Mouse (Mus musculus) C2C12 (cell line): ENCODE results near the gene Ubash3a. TPM values are rescaled to one million over a fixed set of nuclear protein-coding genes. Genes with fewer than 3 reads are reported as not detected.

Source experiments
- H3K27me3 ChIP-seq: one replicate; pipeline ENCODE4 v1.6.1; 2011; ENCODE audit not compliant: control insufficient read depth, insufficient read depth, insufficient read length
- H3K36me3 ChIP-seq: one replicate; pipeline ENCODE4 v1.6.1; 2011; ENCODE audit not compliant: control insufficient read depth, insufficient read depth
- H3K4me3 ChIP-seq: one replicate; pipeline ENCODE4 v1.5.1; 2011; ENCODE audit warnings: mild to moderate bottlenecking, control low read depth; ENCODE audit not compliant: poor library complexity, insufficient read depth, severe bottlenecking
- H3K79me2 ChIP-seq: one replicate; pipeline ENCODE4 v1.6.1; 2011; ENCODE audit not compliant: control insufficient read depth, insufficient read depth
- H3K79me3 ChIP-seq: one replicate; pipeline ENCODE4 v1.6.1; 2011; ENCODE audit warnings: low read depth, control low read depth
- H3ac ChIP-seq: one replicate; pipeline ENCODE3; 2011; ENCODE audit warnings: low read depth; ENCODE audit not compliant: control insufficient read depth, insufficient read length
- CEBPB ChIP-seq: IDR thresholded peaks from one replicate; pipeline ENCODE4 v1.6.1; 2011; ENCODE audit warnings: low read depth, mild to moderate bottlenecking, control low read depth, moderate library complexity
- CTCF ChIP-seq: IDR thresholded peaks from one replicate; pipeline ENCODE4 v1.5.1; 2011; ENCODE audit not compliant: control insufficient read depth, insufficient read depth, insufficient read length
- FOSL1 ChIP-seq: IDR thresholded peaks from one replicate; pipeline ENCODE4 v1.8.0; 2011; ENCODE audit warnings: mild to moderate bottlenecking, low read length; ENCODE audit not compliant: poor library complexity, insufficient read depth, severe bottlenecking
- MAX ChIP-seq: IDR thresholded peaks from one replicate; pipeline ENCODE4 v1.6.1; 2011; ENCODE audit warnings: mild to moderate bottlenecking, control low read depth
- MYOD1 ChIP-seq: IDR thresholded peaks from one replicate; pipeline ENCODE4 v1.6.1; 2011; ENCODE audit warnings: low read depth; ENCODE audit not compliant: control insufficient read depth, insufficient read length
- MYOG ChIP-seq: IDR thresholded peaks from one replicate; pipeline ENCODE4 v1.6.1; 2011; ENCODE audit not compliant: control insufficient read depth, insufficient read length; ENCODE audit errors: extremely low read depth
- USF1 ChIP-seq: IDR thresholded peaks from one replicate; pipeline ENCODE4 v1.6.1; 2011; ENCODE audit warnings: low read depth, mild to moderate bottlenecking, control low read depth, moderate library complexity
- polyA plus RNA-seq: library from polyadenylated mRNA; unstranded; fragments of >200 nt; fragmentation: generic; extraction: Trizol; gene quantifications from one replicate; pipeline ENCODE4 v1.2.1, GENCODE M21; 2012; ENCODE audit warnings: missing spikeins

Gene Ubash3a
- polyA plus RNA-seq, 1 experiment: not detected

DNA sequence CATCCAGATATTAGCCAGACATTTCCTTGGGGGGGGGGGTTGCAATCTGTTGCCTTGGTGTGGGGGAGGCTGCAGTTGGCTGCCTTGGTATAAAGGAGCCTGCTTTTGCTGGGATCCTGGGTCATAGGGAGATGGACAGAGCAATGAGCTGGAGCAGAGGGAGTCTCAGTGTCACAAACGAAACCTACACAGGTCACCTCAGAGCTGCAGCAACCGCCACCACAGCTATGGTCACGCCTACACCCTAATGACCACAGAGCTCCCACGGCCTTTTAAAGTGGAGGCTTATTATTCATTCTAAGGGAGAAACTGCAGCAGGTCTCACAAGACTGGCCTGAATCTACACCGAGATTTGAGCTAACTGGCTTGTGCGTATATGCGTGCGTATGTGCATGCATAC lies 15.8 kb upstream of the Ubash3a start:
- Histone ChIP-seq H3K79me3 (no peaks in the 10 kb centered on the region), H3K4me3 (no peak overlapping the region), H3K27me3 (peaks cover 6% of the 10 kb centered on the region), H3K79me2 (no peaks in the 10 kb centered on the region), H3ac (no peak overlapping the region), H3K36me3 (no peaks in the 10 kb centered on the region)
- no peak for TF ChIP-seq CTCF
- no peak for TF ChIP-seq CEBPB
- TF ChIP-seq MYOG: no peak
- no peak for TF ChIP-seq MAX
- TF ChIP-seq MYOD1: no peak
- TF ChIP-seq USF1: no peak
- TF ChIP-seq FOSL1: no peak

DNA sequence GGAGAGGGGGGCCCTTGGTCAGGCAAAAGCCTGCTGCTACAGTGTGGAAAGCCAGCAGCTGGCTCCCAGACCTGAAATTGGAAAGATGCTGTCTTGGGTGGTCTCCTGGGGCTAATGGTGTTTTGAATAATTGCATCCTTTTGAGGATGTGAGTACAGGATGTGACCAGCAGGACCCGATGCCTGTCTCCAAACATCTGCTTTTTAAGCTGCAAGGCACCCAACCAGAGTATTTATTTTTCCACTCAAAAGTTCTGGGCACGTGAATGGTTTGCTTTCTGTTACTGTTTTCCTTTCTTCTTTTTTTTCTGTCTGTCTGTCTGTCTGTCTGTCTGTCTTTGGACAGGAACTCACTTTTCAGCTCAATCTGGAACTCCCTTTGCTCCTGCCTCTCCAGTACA lies 15.0 kb upstream of the Ubash3a start:
- no peaks in the 10 kb centered on the region for H3K79me3 ChIP-seq
- no peak overlapping the region for H3K4me3 ChIP-seq
- H3ac ChIP-seq: no peak overlapping the region
- TF ChIP-seq CTCF: no peak
- no peak for TF ChIP-seq CEBPB
- no peak for TF ChIP-seq MYOD1
- no peak for TF ChIP-seq MAX
- TF ChIP-seq USF1: no peak
- no peak for TF ChIP-seq MYOG
- TF ChIP-seq FOSL1: no peak
- H3K36me3 ChIP-seq: no peaks in the 10 kb centered on the region
- H3K79me2 ChIP-seq: no peaks in the 10 kb centered on the region
- H3K27me3 ChIP-seq: peaks cover 6% of the 10 kb centered on the region

DNA sequence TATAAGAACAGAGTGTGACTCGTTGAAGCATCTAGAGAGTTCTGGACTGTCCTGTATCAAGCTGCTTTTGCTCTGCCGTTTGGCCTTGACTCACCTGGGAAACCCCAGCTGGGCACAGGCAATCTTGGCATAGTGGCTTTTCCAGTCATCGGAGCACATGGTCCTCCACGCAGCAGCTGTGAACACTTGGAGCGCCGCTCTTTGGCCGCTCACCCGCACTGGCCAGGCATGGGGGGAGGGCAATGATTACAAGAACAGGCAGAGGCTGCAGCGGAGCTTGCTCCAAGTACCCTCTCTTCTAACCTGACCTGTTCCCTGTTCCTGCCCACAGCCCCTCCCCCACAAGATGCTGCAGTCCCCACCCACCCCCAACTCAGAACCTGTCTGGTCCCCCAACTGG lies 14.3 kb upstream of the Ubash3a start:
- no peaks in the 10 kb centered on the region for H3K79me3 ChIP-seq
- H3K27me3 ChIP-seq: peaks cover 6% of the 10 kb centered on the region
- no peaks in the 10 kb centered on the region for H3K79me2 ChIP-seq
- H3K36me3 ChIP-seq: no peaks in the 10 kb centered on the region
- TF ChIP-seq FOSL1: no peak
- TF ChIP-seq MAX: no peak
- TF ChIP-seq USF1: no peak
- no peak for TF ChIP-seq MYOG
- TF ChIP-seq CEBPB: no peak
- TF ChIP-seq MYOD1: no peak
- no peak for TF ChIP-seq CTCF
- H3K4me3 ChIP-seq: no peak overlapping the region
- H3ac ChIP-seq: no peak overlapping the region

DNA sequence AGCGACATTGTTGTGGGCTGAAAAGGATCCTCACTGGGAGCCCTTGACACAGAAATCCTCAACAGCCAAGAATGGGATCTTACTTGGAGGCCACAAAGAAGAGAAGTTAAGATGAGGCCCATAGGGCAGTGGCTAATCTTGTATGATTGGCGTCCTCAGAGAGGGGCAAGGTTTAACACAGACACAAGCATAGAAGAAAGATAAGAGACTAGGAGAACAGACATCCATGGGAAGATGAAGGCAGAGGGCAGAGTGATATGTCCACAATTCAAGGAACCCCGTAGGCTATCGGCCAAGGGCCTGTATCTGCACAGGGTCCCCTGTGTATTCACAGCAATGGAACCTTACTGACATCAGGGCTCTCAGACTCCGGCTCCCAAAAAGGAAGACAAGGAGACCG lies 12.5 kb upstream of the Ubash3a start:
- Histone ChIP-seq H3K79me2 (no peaks in the 10 kb centered on the region), H3K36me3 (no peaks in the 10 kb centered on the region), H3ac (no peak overlapping the region), H3K79me3 (no peaks in the 10 kb centered on the region), H3K27me3 (no peaks in the 10 kb centered on the region), H3K4me3 (no peak overlapping the region)
- TF ChIP-seq MYOD1 (no peak), CEBPB (no peak), CTCF (no peak), FOSL1 (no peak)

DNA sequence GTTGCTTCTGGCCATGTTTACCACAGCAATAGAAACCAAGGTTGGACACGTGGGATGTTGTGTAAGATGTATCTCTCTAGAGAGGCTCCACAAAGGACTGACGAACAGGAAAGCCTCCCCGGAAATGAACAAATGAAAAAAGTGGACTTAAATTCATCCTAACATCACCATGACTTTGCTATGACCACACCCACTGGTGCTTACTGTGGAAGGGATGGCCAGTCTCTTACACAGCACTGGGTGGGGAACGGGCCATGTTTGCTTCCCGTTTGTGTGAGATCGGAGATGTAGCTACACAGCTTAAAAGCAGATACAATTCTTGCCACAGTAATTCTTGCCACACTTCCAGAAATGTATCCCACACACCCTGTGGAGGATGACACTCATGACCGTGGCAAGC lies 11.4 kb upstream of the Ubash3a start:
- Histone ChIP-seq H3K27me3 (no peaks in the 10 kb centered on the region), H3K36me3 (no peaks in the 10 kb centered on the region), H3K4me3 (no peak overlapping the region), H3K79me3 (no peaks in the 10 kb centered on the region), H3K79me2 (no peaks in the 10 kb centered on the region), H3ac (no peak overlapping the region)
- TF ChIP-seq MYOD1 (no peak), CEBPB (no peak), CTCF (no peak), USF1 (no peak), MYOG (no peak), FOSL1 (no peak), MAX (no peak)

DNA sequence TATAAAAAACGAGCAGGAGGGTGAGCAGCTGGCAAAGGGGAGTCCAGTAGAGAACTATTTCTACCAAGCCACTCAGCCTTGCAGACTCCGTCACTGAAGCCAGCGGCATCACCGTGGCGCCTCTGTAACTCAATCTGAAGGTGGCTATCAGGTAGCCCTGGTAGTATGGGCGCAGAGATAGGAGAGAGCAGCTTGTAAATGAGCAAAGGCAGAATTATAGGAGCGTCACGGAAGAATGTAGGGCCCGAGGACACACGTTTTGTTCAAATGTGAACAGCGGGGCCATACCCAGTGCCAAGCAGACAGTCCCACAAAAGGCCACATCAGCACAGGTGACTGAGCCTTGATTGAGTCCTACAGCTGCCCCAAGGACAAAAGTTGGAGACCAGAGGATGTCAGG lies 8.8 kb upstream of the Ubash3a start, which contains the start of gene Tmprss3:
TSS of gene Tmprss3 (minus strand) at position 101 of the 400 bp plus-strand sequence.
- no peak within 1 kb of the TSS for H3K4me3 ChIP-seq
- no peak within 1 kb of the TSS for H3ac ChIP-seq
- no peaks in the 10 kb centered on the region for H3K36me3 ChIP-seq
- H3K79me2 ChIP-seq: no peaks in the 10 kb centered on the region
- no peaks in the 10 kb centered on the region for H3K27me3 ChIP-seq
- H3K79me3 ChIP-seq: no peaks in the 10 kb centered on the region
- TF ChIP-seq USF1 (no peak), MYOD1 (no peak), MAX (no peak), CEBPB (no peak), FOSL1 (no peak), CTCF (no peak), MYOG (no peak)
